Mouse (Mus musculus) monocyte, adult 5-6 weeks (primary cell): ENCODE data around the gene Col4a1. TPM values are rescaled to one million over a fixed set of nuclear protein-coding genes. Genes with fewer than 3 reads are reported as not detected.

ENCODE experiments used
- ATAC-seq: fragments of 153-309, 156-312 bp; replicated peaks from 2 replicates; pipeline ENCODE4 v1.8.0; 2017; ENCODE audit warnings: mild to moderate bottlenecking; ENCODE audit not compliant: low TSS enrichment, insufficient number of reproducible peaks, severe bottlenecking, poor library complexity, low FRiP score
- total RNA-seq: library from RNA; stranded (forward); fragments of 200-1000, 200-491, 200-594 nt; gene quantifications from 3 replicates; pipeline ENCODE4 v1.2.3, GENCODE M21; 2017

Gene Col4a1
- total RNA-seq, 1 experiment from 2014 or later = 5.7 TPM

- ATAC-seq = no peak
These were observed 21.9 kb upstream of the Col4a1 start for GRCm38 (mm10) chr8:11334493-11334892.

- no peak for ATAC-seq
These were observed 21.1 kb upstream of the Col4a1 start for GRCm38 (mm10) chr8:11333746-11334145.

GRCm38 (mm10) chr8:11331561-11331960 lies 18.9 kb upstream of the Col4a1 start:
- ATAC-seq = no peak

- no peak for ATAC-seq
These were observed 15.2 kb upstream of the Col4a1 start for GRCm38 (mm10) chr8:11327722-11328417.

- ATAC-seq = no peak
These were observed 14.7 kb upstream of the Col4a1 start for GRCm38 (mm10) chr8:11327298-11327697.

GRCm38 (mm10) chr8:11324801-11325395 lies 12.3 kb upstream of the Col4a1 start:
- no peak for ATAC-seq

- no peak for ATAC-seq
These were observed 11.1 kb upstream of the Col4a1 start for GRCm38 (mm10) chr8:11323681-11324080.

- ATAC-seq = no peak
These were observed 10.3 kb upstream of the Col4a1 start for GRCm38 (mm10) chr8:11322724-11323585.

- no peak for ATAC-seq
These were observed 9.2 kb upstream of the Col4a1 start for GRCm38 (mm10) chr8:11321841-11322240.

GRCm38 (mm10) chr8:11319405-11319804 lies 6.8 kb upstream of the Col4a1 start:
- no peak for ATAC-seq

GRCm38 (mm10) chr8:11316118-11316517 lies 3.5 kb upstream of the Col4a1 start:
- ATAC-seq = no peak

GRCm38 (mm10) chr8:11315179-11315943 lies 2.7 kb upstream of the Col4a1 start:
- no peak for ATAC-seq

- no peak for ATAC-seq
These were observed 2.0 kb upstream of the Col4a1 start for GRCm38 (mm10) chr8:11314613-11315012.

- no peak for ATAC-seq
These were observed 818 bp upstream of the Col4a1 start for GRCm38 (mm10) chr8:11313176-11314111.

GRCm38 (mm10) chr8:11311681-11312348 lies 811 bp downstream of the Col4a1 start:
- ATAC-seq = no peak

- no peak for ATAC-seq
These were observed 2.6 kb downstream of the Col4a1 start for GRCm38 (mm10) chr8:11310049-11310448.

GRCm38 (mm10) chr8:11309226-11309625 lies 3.4 kb downstream of the Col4a1 start:
- no peak for ATAC-seq
